Mouse (Mus musculus) C2C12 (cell line): Measurements from ENCODE around the gene Cyld. TPM values are rescaled to one million over a fixed set of nuclear protein-coding genes. Genes with fewer than 3 reads are reported as not detected.

ENCODE experiments used
- H3K27me3 ChIP-seq: one replicate; pipeline ENCODE4 v1.6.1; 2011; ENCODE audit not compliant: control insufficient read depth, insufficient read depth, insufficient read length
- H3K36me3 ChIP-seq: one replicate; pipeline ENCODE4 v1.6.1; 2011; ENCODE audit not compliant: control insufficient read depth, insufficient read depth
- H3K4me3 ChIP-seq: one replicate; pipeline ENCODE4 v1.5.1; 2011; ENCODE audit warnings: mild to moderate bottlenecking, control low read depth; ENCODE audit not compliant: poor library complexity, insufficient read depth, severe bottlenecking
- H3K79me2 ChIP-seq: one replicate; pipeline ENCODE4 v1.6.1; 2011; ENCODE audit not compliant: control insufficient read depth, insufficient read depth
- H3K79me3 ChIP-seq: one replicate; pipeline ENCODE4 v1.6.1; 2011; ENCODE audit warnings: low read depth, control low read depth
- H3ac ChIP-seq: one replicate; pipeline ENCODE3; 2011; ENCODE audit warnings: low read depth; ENCODE audit not compliant: control insufficient read depth, insufficient read length
- CEBPB ChIP-seq: IDR thresholded peaks from one replicate; pipeline ENCODE4 v1.6.1; 2011; ENCODE audit warnings: low read depth, mild to moderate bottlenecking, control low read depth, moderate library complexity
- CTCF ChIP-seq: IDR thresholded peaks from one replicate; pipeline ENCODE4 v1.5.1; 2011; ENCODE audit not compliant: control insufficient read depth, insufficient read depth, insufficient read length
- FOSL1 ChIP-seq: IDR thresholded peaks from one replicate; pipeline ENCODE4 v1.8.0; 2011; ENCODE audit warnings: mild to moderate bottlenecking, low read length; ENCODE audit not compliant: poor library complexity, insufficient read depth, severe bottlenecking
- MAX ChIP-seq: IDR thresholded peaks from one replicate; pipeline ENCODE4 v1.6.1; 2011; ENCODE audit warnings: mild to moderate bottlenecking, control low read depth
- MYOD1 ChIP-seq: IDR thresholded peaks from one replicate; pipeline ENCODE4 v1.6.1; 2011; ENCODE audit warnings: low read depth; ENCODE audit not compliant: control insufficient read depth, insufficient read length
- MYOG ChIP-seq: IDR thresholded peaks from one replicate; pipeline ENCODE4 v1.6.1; 2011; ENCODE audit not compliant: control insufficient read depth, insufficient read length; ENCODE audit errors: extremely low read depth
- USF1 ChIP-seq: IDR thresholded peaks from one replicate; pipeline ENCODE4 v1.6.1; 2011; ENCODE audit warnings: low read depth, mild to moderate bottlenecking, control low read depth, moderate library complexity
- polyA plus RNA-seq: library from polyadenylated mRNA; unstranded; fragments of >200 nt; fragmentation: generic; extraction: Trizol; gene quantifications from one replicate; pipeline ENCODE4 v1.2.1, GENCODE M21; 2012; ENCODE audit warnings: missing spikeins

Gene Cyld
- polyA plus RNA-seq, 1 experiment, result 5.8 TPM

- Histone ChIP-seq H3ac (no peak overlapping the region), H3K27me3 (no peaks in the 10 kb centered on the region), H3K79me3 (no peaks in the 10 kb centered on the region), H3K4me3 (no peak overlapping the region), H3K36me3 (no peaks in the 10 kb centered on the region), H3K79me2 (no peaks in the 10 kb centered on the region)
- TF ChIP-seq MYOD1, result no peak
- TF ChIP-seq MYOG, result no peak
- TF ChIP-seq FOSL1, result no peak
- TF ChIP-seq MAX, result no peak
- no peak for TF ChIP-seq USF1
- no peak for TF ChIP-seq CEBPB
Measured at GRCm38 (mm10) chr8:88795896-88796295, 99.1 kb downstream of the Cyld start.

DNA sequence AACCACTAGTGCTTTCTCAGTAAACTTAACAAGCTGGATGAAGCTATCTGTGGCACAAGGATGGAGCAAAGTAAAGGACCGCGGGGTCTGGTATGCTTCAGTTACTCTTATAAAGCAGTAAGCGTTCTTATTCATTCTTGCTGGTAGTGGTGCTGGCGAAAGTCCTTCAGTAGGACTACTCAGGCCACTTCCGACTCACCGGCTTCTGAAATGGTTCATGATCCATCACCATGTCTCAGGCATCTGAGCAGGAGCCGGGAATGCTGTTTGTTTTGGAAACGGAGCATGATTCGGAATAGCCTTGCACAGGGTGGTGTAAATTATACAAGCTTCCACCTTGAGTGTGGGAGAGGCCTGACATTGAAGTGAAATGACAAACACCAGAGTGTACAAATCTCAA is 99.8 kb downstream of the Cyld start:
- H3K36me3 ChIP-seq, result no peaks in the 10 kb centered on the region
- H3K4me3 ChIP-seq, result no peak overlapping the region
- H3K79me3 ChIP-seq, result no peaks in the 10 kb centered on the region
- H3K27me3 ChIP-seq, result no peaks in the 10 kb centered on the region
- no peaks in the 10 kb centered on the region for H3K79me2 ChIP-seq
- TF ChIP-seq FOSL1 (no peak), MAX (no peak), MYOG (no peak), USF1 (no peak), MYOD1 (no peak), CTCF (no peak), CEBPB (no peak)
- no peak overlapping the region for H3ac ChIP-seq

Other genes starting within 250 kb of the Cyld start
- gene Nkd1, start 175.7 kb upstream of the Cyld start, polyA plus RNA-seq, result not detected
- gene Snx20, start 60.9 kb upstream of the Cyld start, polyA plus RNA-seq, result 0.09 TPM
- 0.43 TPM for gene Nod2, start 49.7 kb upstream of the Cyld start, polyA plus RNA-seq